Mouse (Mus musculus): ENCODE measurements at regions not wholly inside any gene's neighbourhood (a gene's known extent, or its start where the extent isn't known, plus 50 kb on each side); places are given as distances from the start of the nearest gene placed in this dataset.
A peak's percentile ranks its signal among the peaks of the same experiment; 100 is the strongest.

DNA sequence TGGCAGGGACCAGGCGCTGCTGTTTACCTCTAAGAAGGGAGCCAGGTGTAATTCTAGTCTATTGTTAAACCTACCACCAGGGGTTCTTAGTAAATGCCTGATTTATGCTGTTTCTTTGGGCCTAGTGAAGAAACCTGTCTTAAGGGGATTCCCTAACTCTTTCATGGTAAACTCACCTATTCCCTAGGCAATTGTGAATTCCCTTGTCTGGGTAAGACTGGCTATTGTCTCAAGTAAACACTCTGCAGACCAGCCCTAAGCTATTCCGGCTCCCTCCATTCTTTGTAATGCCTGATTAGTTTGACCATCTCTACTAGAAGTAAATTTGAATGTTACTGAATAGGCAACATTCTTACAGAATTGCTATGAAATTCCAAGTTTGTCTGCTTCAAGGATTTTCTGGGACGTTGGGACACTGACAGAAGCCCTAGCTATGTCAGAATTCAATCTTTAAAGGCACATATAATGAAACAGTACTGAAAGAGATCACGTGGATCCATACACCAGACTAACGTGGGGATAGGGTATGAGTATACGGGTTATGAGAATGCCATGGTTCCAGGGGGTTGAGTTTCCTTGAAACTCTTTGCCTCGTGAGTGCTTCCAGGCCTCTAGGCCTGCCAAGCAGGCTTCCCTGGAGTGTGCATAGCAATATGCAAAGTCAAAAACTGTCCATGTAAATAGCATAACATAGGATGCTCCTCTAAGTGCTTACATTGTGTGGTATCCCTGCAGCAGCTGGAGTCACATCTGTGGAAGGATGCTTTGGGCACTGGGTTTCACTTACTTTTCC, 734.7 kb upstream of the Nrsn1 start:
- Histone ChIP-seq H3K27ac (no peak overlapping the region), H3K9me3 (no peaks in the 10 kb centered on the region), H3K36me3 (replicated peaks) (no peaks in the 10 kb centered on the region), H3K4me2 (no peak overlapping the region), H3K4me1 (no peaks in the 10 kb centered on the region), H3K9ac (no peak overlapping the region), H3K4me3 (no peak overlapping the region), H3K27me3 (replicated peaks) (no peaks in the 10 kb centered on the region)
- 86% methylated on average over 7 of the region's 7 CpGs for WGBS
- ATAC-seq (replicated peaks), result no peak

DNA sequence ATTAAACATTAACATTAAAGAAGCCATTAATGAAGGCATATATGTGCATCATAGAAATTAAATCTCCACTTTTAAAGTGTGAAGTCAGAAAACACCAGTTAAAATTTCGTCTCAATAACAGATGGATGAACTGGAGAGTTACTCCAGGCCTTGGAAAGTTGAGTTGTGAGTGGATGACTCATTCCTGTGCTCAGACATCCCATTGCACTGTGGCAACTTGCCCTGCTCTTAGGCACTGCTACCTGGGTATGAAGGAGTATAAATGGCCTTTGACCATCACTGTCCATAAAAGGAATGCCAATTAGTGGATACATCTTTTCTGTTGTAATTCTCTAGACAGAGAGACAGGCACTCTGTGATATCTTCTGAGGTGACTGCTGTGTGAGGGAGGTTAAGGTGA, 723.2 kb upstream of the Nrsn1 start:
- no peak for ATAC-seq (replicated peaks)
- Histone ChIP-seq H3K4me3 (no peak overlapping the region), H3K27ac (no peak overlapping the region), H3K4me1 (no peaks in the 10 kb centered on the region), H3K9me3 (no peaks in the 10 kb centered on the region), H3K4me2 (no peak overlapping the region), H3K27me3 (replicated peaks) (no peaks in the 10 kb centered on the region), H3K36me3 (replicated peaks) (no peaks in the 10 kb centered on the region), H3K9ac (no peak overlapping the region)
- WGBS, result 81% methylated on average over 1 of the region's 1 CpGs

DNA sequence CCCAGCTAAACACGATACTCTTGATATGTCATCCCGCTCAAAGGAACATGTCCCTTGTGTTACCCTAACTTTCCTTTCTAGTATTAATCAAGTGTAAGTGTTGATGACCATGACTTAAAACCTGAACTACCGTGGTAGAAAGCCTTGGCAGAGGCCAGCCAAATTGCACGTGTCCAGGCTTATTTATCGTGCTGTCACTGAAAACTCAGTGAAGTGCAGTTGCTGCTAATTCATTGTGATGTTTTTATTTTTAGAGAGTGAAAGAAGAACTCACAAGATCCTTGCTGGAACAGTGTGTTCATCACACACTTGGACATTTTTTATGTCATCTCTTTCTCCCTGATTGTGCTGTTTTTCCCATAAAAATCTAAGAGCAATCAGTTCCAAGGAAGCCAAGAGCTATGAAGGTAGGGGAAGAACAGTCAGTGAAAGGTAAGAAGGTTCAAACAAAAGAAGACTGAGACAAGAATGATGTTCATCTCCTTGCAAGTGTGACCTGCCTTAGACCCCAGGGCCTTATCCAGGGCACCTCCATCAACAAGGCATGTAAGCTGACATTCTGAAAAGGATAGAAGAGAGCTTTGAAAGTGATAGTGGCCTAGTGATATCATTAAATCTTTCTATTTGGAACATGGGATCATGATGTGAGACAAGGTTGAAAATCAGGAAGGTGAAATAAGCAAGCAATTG, 718.9 kb upstream of the Nrsn1 start:
- H3K9me3 ChIP-seq, result no peaks in the 10 kb centered on the region
- no peak overlapping the region for H3K27ac ChIP-seq
- no peaks in the 10 kb centered on the region for H3K4me1 ChIP-seq
- no peaks in the 10 kb centered on the region for H3K36me3 ChIP-seq (replicated peaks)
- no peaks in the 10 kb centered on the region for H3K27me3 ChIP-seq (replicated peaks)
- no peak overlapping the region for H3K4me2 ChIP-seq
- no peak overlapping the region for H3K9ac ChIP-seq
- H3K4me3 ChIP-seq, result no peak overlapping the region
- ATAC-seq (replicated peaks), result no peak
- WGBS, result 87% methylated on average over 5 of the region's 5 CpGs

DNA sequence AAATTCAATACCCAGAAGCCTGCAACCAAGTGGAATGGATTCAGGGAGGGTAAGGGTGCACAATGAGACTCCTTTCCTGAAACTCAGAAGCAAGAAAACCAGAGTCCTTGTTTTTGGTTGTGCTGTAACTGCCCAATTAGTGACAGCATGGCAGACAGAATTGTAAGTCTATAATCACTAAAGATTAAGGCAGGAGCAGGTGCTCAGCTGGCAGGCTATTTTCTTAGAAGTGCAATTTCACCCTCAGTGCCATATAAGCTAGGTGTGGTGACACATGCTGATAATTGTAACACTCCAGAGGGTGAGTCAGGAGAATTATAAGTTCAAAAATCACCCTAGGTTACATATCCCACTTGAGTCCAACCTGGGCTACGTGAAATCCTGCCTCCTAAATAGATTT, 714.2 kb upstream of the Nrsn1 start:
- H3K27me3 ChIP-seq (replicated peaks), result no peaks in the 10 kb centered on the region
- ATAC-seq (replicated peaks), result no peak
- H3K27ac ChIP-seq, result no peak overlapping the region
- H3K4me2 ChIP-seq, result no peak overlapping the region
- 70% methylated on average over 1 of the region's 1 CpGs for WGBS
- H3K9ac ChIP-seq, result no peak overlapping the region
- H3K4me1 ChIP-seq, result no peaks in the 10 kb centered on the region
- no peaks in the 10 kb centered on the region for H3K36me3 ChIP-seq (replicated peaks)
- H3K9me3 ChIP-seq, result no peaks in the 10 kb centered on the region
- H3K4me3 ChIP-seq, result no peak overlapping the region

DNA sequence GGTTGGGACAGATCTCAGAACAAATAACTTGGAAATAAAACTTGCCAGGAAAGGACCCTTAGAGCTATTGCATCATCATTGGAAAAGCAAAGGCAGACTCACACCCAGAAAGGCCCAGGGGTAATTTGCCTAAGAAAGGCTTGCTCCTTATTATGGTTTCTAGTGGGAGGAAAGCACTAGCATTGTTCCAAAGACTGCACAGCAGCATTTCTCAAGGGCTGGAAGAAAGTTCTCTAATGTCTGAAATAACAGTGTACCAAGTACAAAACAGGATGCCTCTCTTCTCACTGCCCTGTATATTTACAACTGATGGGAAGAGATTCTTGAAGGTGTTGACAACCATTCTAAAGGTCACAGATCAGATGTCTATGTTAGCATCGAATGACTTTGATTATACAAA, 713.4 kb upstream of the Nrsn1 start:
- Histone ChIP-seq H3K27me3 (replicated peaks) (no peaks in the 10 kb centered on the region), H3K4me1 (no peaks in the 10 kb centered on the region), H3K4me2 (no peak overlapping the region), H3K9ac (no peak overlapping the region), H3K27ac (no peak overlapping the region), H3K9me3 (no peaks in the 10 kb centered on the region), H3K36me3 (replicated peaks) (no peaks in the 10 kb centered on the region), H3K4me3 (no peak overlapping the region)
- no peak for ATAC-seq (replicated peaks)
- WGBS, result 87% methylated on average over 1 of the region's 1 CpGs

DNA sequence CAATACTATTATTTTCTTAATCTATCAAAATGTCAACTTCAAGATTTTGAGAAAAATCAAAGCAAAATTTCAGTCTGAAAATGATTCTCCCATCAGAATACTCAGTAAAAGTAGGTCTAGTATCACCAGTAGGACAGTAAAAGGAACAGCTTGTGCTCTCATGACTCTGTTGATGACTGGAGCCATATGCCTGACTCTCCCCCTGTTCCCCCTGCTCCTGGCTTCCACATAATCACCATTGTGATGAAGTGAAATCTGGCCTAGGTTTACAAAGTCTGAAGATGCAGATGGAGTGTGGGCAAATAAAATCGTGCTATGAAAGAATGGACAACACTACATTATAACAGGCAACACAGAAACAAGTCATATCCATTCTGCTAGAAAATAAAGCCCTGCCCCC, 708.3 kb upstream of the Nrsn1 start:
- Histone ChIP-seq H3K27me3 (replicated peaks) (no peaks in the 10 kb centered on the region), H3K9me3 (no peaks in the 10 kb centered on the region), H3K4me1 (no peaks in the 10 kb centered on the region), H3K4me3 (no peak overlapping the region), H3K27ac (no peak overlapping the region), H3K4me2 (no peak overlapping the region), H3K36me3 (replicated peaks) (no peaks in the 10 kb centered on the region), H3K9ac (no peak overlapping the region)
- ATAC-seq (replicated peaks), result no peak
- WGBS, result 51% methylated on average over 1 of the region's 1 CpGs

DNA sequence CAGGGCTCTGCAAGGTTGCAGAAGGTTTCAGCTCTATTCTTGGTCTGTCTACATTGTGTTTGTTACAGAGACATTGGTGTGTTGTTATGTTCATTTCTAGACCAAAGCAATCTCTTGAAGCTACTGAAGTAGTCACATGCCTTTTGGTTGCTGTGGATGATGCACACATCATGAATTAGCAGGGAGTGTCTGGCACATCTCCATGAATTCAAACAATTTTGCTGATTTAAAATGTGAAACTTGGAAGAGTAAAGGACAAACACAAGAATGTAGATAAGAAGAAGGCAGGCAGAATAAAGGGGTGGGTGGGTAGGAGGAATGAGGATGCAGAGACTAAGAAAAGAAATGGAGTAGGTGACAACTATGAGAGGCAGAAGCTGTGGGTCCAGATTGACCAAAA, 688.3 kb upstream of the Nrsn1 start:
- no peak overlapping the region for H3K4me3 ChIP-seq
- ATAC-seq (replicated peaks), result no peak
- H3K36me3 ChIP-seq (replicated peaks), result no peaks in the 10 kb centered on the region
- H3K27ac ChIP-seq, result no peak overlapping the region
- no peaks in the 10 kb centered on the region for H3K9me3 ChIP-seq
- H3K4me1 ChIP-seq, result no peaks in the 10 kb centered on the region
- no peaks in the 10 kb centered on the region for H3K27me3 ChIP-seq (replicated peaks)
- H3K9ac ChIP-seq, result no peak overlapping the region
- H3K4me2 ChIP-seq, result no peak overlapping the region

DNA sequence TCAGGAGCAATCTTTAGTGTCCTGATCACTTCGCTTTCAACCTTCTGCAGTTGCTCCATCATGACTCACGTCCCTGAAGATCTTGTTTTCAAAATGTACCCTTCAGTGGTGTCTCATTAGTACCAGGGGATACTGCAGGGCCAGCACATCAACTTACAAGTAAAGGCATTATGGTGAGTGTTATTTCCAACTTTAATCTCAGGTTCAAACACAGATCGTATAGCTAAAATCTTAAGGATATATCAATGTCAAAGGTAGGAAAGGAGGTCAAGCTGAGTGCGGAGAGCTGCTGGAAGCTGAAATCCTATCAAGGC, 687.8 kb upstream of the Nrsn1 start:
- H3K4me3 ChIP-seq, result no peak overlapping the region
- no peaks in the 10 kb centered on the region for H3K4me1 ChIP-seq
- ATAC-seq (replicated peaks), result no peak
- 75% methylated on average over 4 of the region's 4 CpGs for WGBS
- no peaks in the 10 kb centered on the region for H3K36me3 ChIP-seq (replicated peaks)
- no peak overlapping the region for H3K4me2 ChIP-seq
- no peaks in the 10 kb centered on the region for H3K27me3 ChIP-seq (replicated peaks)
- no peak overlapping the region for H3K9ac ChIP-seq
- no peak overlapping the region for H3K27ac ChIP-seq
- H3K9me3 ChIP-seq, result no peaks in the 10 kb centered on the region

DNA sequence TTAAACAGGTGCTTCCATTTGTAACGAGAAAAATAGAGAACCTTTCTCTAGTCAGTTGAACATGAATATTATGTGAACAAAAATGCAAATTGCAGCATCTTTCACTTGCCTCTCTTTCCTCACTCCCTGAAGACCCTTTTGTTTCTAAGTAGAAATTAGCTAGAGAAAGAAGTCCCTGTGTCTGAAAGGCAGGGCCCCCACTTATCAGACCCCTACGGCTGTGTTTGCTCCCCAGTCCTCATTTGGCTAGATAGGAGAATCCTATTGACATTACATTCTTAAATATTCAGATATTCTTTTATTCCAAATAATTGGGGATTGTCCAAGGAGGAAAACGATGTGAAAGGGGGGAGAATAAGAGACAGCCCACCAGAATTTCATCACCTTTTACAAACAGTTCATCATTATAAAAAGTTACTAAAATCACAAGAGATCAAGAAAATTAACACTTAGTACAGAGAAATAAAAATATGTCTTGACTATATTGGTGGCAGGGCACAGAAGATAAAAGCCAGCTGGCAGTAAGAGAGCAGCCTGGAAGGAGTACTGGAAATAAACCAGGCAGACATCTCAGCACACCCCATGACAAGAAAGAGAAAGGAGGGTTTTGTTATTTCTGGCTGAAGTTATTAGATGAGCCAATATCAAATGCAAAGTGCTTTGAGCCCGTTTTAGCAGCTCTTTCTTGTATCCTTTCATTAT, 687.3 kb upstream of the Nrsn1 start:
- Histone ChIP-seq H3K27me3 (replicated peaks) (no peaks in the 10 kb centered on the region), H3K27ac (no peak overlapping the region), H3K9ac (no peak overlapping the region), H3K9me3 (no peaks in the 10 kb centered on the region), H3K4me3 (no peak overlapping the region), H3K4me2 (no peak overlapping the region), H3K4me1 (no peaks in the 10 kb centered on the region), H3K36me3 (replicated peaks) (no peaks in the 10 kb centered on the region)
- 41% methylated on average over 4 of the region's 4 CpGs for WGBS
- no peak for ATAC-seq (replicated peaks)

DNA sequence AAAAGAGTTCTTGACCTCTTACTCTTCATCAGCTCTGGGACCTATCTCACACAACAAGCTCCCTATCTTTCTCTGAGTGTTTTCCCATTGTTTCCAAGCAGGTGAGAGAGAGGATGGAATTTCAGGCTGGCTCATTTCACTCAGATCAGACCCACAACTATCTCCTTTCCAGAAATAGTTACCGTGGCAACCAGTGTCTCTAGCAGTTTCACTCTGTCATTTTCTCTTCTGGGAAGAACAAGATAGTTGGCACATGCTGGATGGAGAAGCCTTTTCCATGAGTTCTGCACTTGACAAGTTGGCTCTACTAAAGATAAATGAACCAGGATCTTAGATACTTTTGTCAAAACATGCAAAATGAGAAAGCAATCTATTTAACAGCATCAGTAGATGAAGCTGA, 667.3 kb upstream of the Nrsn1 start:
- ATAC-seq (replicated peaks), result no peak
- peaks cover 16% of the 10 kb centered on the region for H3K4me1 ChIP-seq
- no peak overlapping the region for H3K9ac ChIP-seq
- H3K27ac ChIP-seq, result 0 out of 2 replicates have a peak overlapping the region, but pooled peaks have one; percentile 15
- no peak overlapping the region for H3K4me2 ChIP-seq
- H3K4me3 ChIP-seq, result no peak overlapping the region
- no peaks in the 10 kb centered on the region for H3K9me3 ChIP-seq
- no peaks in the 10 kb centered on the region for H3K27me3 ChIP-seq (replicated peaks)
- H3K36me3 ChIP-seq (replicated peaks), result no peaks in the 10 kb centered on the region
- WGBS, result 80% methylated on average over 1 of the region's 1 CpGs

DNA sequence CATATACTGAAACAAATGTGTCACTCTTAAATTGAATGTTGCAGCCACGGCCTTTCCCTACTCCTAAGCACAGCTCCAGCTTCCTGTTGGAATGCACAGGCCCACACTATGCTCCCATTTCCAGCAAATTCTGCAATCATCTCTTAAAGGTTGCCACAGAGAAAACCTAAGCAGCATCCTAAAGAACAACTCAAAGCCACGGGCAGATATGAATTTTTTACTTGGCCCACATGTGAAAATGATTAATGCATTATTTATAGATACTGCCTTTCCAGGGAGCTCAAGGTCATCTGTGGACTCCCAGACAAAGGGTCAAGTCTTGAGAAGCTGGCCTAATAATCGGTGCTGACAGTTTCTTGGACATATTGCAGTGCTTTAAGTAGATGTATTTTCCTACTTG, 663.5 kb upstream of the Nrsn1 start:
- Histone ChIP-seq H3K4me3 (no peak overlapping the region), H3K9ac (no peak overlapping the region)
- peak; percentile 22; the same call in 1 of the 2 replicates for ATAC-seq (replicated peaks)

DNA sequence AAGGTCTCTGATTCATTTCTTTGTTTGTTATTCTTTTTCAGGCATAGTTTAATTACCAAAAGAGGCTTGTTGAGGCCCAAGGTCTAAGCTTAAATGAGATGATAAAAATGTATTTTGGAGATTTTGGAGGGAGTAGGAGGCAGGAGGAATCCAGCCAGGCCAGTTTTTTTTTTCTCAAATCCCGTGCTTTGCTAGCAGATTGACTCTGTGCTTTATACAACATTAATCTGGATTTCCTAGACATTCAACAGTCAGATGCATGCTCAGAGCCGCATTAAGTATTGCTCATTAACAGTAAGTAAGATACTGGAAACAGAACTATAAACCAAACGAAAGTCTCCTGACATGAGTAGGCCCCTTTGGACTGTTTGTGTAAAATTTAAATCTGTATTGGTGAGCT, 662.9 kb upstream of the Nrsn1 start:
- Histone ChIP-seq H3K4me1 (peaks cover 30% of the 10 kb centered on the region), H3K9me3 (no peaks in the 10 kb centered on the region), H3K36me3 (replicated peaks) (no peaks in the 10 kb centered on the region), H3K4me2 (no peak overlapping the region), H3K9ac (no peak overlapping the region), H3K4me3 (no peak overlapping the region), H3K27me3 (replicated peaks) (no peaks in the 10 kb centered on the region), H3K27ac (peak overlapping the region; percentile 82)
- ATAC-seq (replicated peaks), result peak; percentile 34
- WGBS, result 9% methylated on average over 3 of the region's 3 CpGs

More for the DNA sequence above, 663.5 kb upstream of the Nrsn1 start:
- 22% methylated on average over 3 of the region's 3 CpGs for WGBS
- Histone ChIP-seq H3K4me1 (peaks cover 30% of the 10 kb centered on the region), H3K9me3 (no peaks in the 10 kb centered on the region), H3K36me3 (replicated peaks) (no peaks in the 10 kb centered on the region), H3K27ac (peak overlapping the region; percentile 82), H3K27me3 (replicated peaks) (no peaks in the 10 kb centered on the region), H3K4me2 (no peak overlapping the region)

DNA sequence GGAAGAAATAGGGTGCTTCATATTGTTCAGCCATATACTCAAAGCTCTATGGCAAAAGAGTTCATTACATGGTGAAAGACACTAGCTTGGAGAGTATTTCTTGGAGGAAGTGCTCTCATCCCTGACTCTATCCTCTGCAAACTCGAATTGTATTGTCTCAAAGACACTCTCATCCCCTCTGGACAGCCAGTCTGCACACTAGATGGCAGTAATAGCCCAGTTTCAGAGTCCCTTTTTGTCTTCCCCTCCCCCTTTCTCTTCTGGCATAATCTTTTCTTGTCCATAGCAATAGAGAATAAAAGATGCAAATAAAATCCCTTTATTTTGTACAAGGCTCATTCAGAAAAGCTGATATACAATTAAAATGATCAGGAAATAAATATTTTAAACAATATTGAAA, 662.5 kb upstream of the Nrsn1 start:
- WGBS, result 2% methylated on average over 1 of the region's 1 CpGs
- peak; percentile 91 for ATAC-seq (replicated peaks)
- no peak overlapping the region for H3K4me3 ChIP-seq
- peaks cover 30% of the 10 kb centered on the region for H3K4me1 ChIP-seq
- H3K9ac ChIP-seq, result no peak overlapping the region
- H3K27ac ChIP-seq, result peak overlapping the region; percentile 82
- no peaks in the 10 kb centered on the region for H3K36me3 ChIP-seq (replicated peaks)
- no peak overlapping the region for H3K4me2 ChIP-seq
- H3K27me3 ChIP-seq (replicated peaks), result no peaks in the 10 kb centered on the region
- no peaks in the 10 kb centered on the region for H3K9me3 ChIP-seq
